ENCODE assay signal across 21 mouse cellular contexts in genomic region chr6:137703431-137703830, GRCm38 (mm10). TPM values are rescaled to one million over a fixed set of nuclear protein-coding genes. Genes with fewer than 3 reads are reported as not detected.
A peak's percentile ranks its signal among the peaks of the same experiment; 100 is the strongest.
DNase-seq lines count a peak whose midpoint lies in the region; ATAC-seq lines count a peak whose summit lies in the region.
"Had no signal": no experiment of that assay in that cellular context is flagged by ENCODE, and none has a peak within 500 bp of the region (broad histone marks: within the 10 kb centered on the region; RNA-seq: fewer than 3 reads in every experiment).

No protein-coding gene starts in this region.

- 81% methylated on average over 7 of the region's 7 CpGs for WGBS in heart, embryonic 10.5 days
- 83% methylated on average over 7 of the region's 7 CpGs for WGBS in hindbrain, embryonic 12.5 days
- WGBS in hindbrain, embryonic 10.5 days = 87% methylated on average over 7 of the region's 7 CpGs
- 79% methylated on average over 7 of the region's 7 CpGs for WGBS in stomach, embryonic 15.5 days

- H3K4me3 ChIP-seq in heart, embryonic 10.5 days = no peak overlapping the region
- no peak overlapping the region for H3K4me3 ChIP-seq in hindbrain, embryonic 12.5 days
- H3K4me3 ChIP-seq in hindbrain, embryonic 10.5 days = no peak overlapping the region
- no peak overlapping the region for H3K4me3 ChIP-seq in stomach, embryonic 15.5 days (replicated peaks)
- H3K4me3 ChIP-seq: embryonic facial prominence, embryonic 12.5 days; hindbrain, embryonic 15.5 days; limb, embryonic 12.5 days; liver, embryonic 12.5 days; midbrain, embryonic 15.5 days; neural tube, embryonic 12.5 days had no signal

- no peaks in the 10 kb centered on the region for H3K27me3 ChIP-seq in heart, embryonic 10.5 days (ENCODE audit: insufficient read depth, poor library complexity, severe bottlenecking)
- H3K27me3 ChIP-seq in hindbrain, embryonic 12.5 days = no peaks in the 10 kb centered on the region
- no peaks in the 10 kb centered on the region for H3K27me3 ChIP-seq in hindbrain, embryonic 10.5 days (ENCODE audit: insufficient read depth, poor library complexity, severe bottlenecking)
- no peaks in the 10 kb centered on the region for H3K27me3 ChIP-seq in stomach, embryonic 15.5 days (replicated peaks)
- H3K27me3 ChIP-seq: CH12.LX; embryonic facial prominence, embryonic 12.5 days; hindbrain, embryonic 15.5 days; limb, embryonic 12.5 days; liver, embryonic 12.5 days; midbrain, embryonic 15.5 days; neural tube, embryonic 12.5 days had no signal

- no peaks in the 10 kb centered on the region for H3K9me3 ChIP-seq in heart, embryonic 10.5 days
- no peaks in the 10 kb centered on the region for H3K9me3 ChIP-seq in hindbrain, embryonic 12.5 days (replicated peaks)
- H3K9me3 ChIP-seq in hindbrain, embryonic 10.5 days = no peaks in the 10 kb centered on the region
- H3K9me3 ChIP-seq in stomach, embryonic 15.5 days = no peaks in the 10 kb centered on the region
- H3K9me3 ChIP-seq: embryonic facial prominence, embryonic 12.5 days; hindbrain, embryonic 15.5 days; limb, embryonic 12.5 days; liver, embryonic 12.5 days; midbrain, embryonic 15.5 days; neural tube, embryonic 12.5 days had no signal

- peak overlapping the region; percentile 47; the same call in 1 of the 2 replicates for H3K27ac ChIP-seq in heart, embryonic 10.5 days
- H3K27ac ChIP-seq in hindbrain, embryonic 12.5 days = no peak overlapping the region
- H3K27ac ChIP-seq in hindbrain, embryonic 10.5 days = no peak overlapping the region
- H3K27ac ChIP-seq in stomach, embryonic 15.5 days = 0 out of 2 replicates have a peak overlapping the region, but pooled peaks have one; percentile 11
- H3K27ac ChIP-seq: embryonic facial prominence, embryonic 12.5 days; hindbrain, embryonic 15.5 days; limb, embryonic 12.5 days; liver, embryonic 12.5 days; midbrain, embryonic 15.5 days; neural tube, embryonic 12.5 days had no signal

- intact Hi-C loops in heart, postnatal 14 days (cut with DNase I) = loop anchor here (5.0 kb wide), 1 partner anchor 36 kb away; no protein-coding TSS in a partner anchor

- DNase-seq in heart, embryonic 10.5 days (ENCODE audit: low spot score) = no peak
- DNase-seq in heart, postnatal 14 days = no peak
- DNase-seq in hindbrain, embryonic 10.5 days (ENCODE audit: low spot score) = no peak
- peak; percentile 32 for DNase-seq in retina, postnatal 1 day
- no peak for DNase-seq in retina, embryonic 14.5 days (ENCODE audit: low spot score)
- no peak for DNase-seq in testis, postnatal 10 days (ENCODE audit: low spot score)
- DNase-seq: cerebellum, adult 2 months; cerebellum, postnatal 25 days; lung, adult 2 months; thymus, adult 2 months had no signal

- H3K36me3 ChIP-seq in heart, embryonic 10.5 days = no peaks in the 10 kb centered on the region
- H3K36me3 ChIP-seq in hindbrain, embryonic 12.5 days = no peaks in the 10 kb centered on the region
- H3K36me3 ChIP-seq in hindbrain, embryonic 10.5 days = no peaks in the 10 kb centered on the region
- no peaks in the 10 kb centered on the region for H3K36me3 ChIP-seq in stomach, embryonic 15.5 days
- H3K36me3 ChIP-seq: embryonic facial prominence, embryonic 12.5 days; G1E; hindbrain, embryonic 15.5 days; limb, embryonic 12.5 days; liver, embryonic 12.5 days; midbrain, embryonic 15.5 days; neural tube, embryonic 12.5 days had no signal

- H3K9ac ChIP-seq in hindbrain, embryonic 12.5 days = no peak overlapping the region
- no peak overlapping the region for H3K9ac ChIP-seq in stomach, embryonic 15.5 days
- H3K9ac ChIP-seq: embryonic facial prominence, embryonic 12.5 days; hindbrain, embryonic 15.5 days; limb, embryonic 12.5 days; liver, embryonic 12.5 days; midbrain, embryonic 15.5 days; neural tube, embryonic 12.5 days had no signal

- no peak overlapping the region for H3K4me2 ChIP-seq in hindbrain, embryonic 12.5 days (replicated peaks)
- H3K4me2 ChIP-seq in stomach, embryonic 15.5 days = no peak overlapping the region
- H3K4me2 ChIP-seq: embryonic facial prominence, embryonic 12.5 days; hindbrain, embryonic 15.5 days; limb, embryonic 12.5 days; midbrain, embryonic 15.5 days; neural tube, embryonic 12.5 days had no signal

- ATAC-seq in hindbrain, embryonic 12.5 days (ENCODE audit: low FRiP score) = 0 out of 2 replicates have a peak, but pooled peaks have one; percentile 38
- no peak for ATAC-seq in stomach, embryonic 15.5 days (ENCODE audit: insufficient read depth, low FRiP score, low read depth)
- ATAC-seq: midbrain, embryonic 15.5 days; Patski had no signal

- peaks cover 16% of the 10 kb centered on the region for H3K4me1 ChIP-seq in heart, embryonic 10.5 days
- no peaks in the 10 kb centered on the region; the same call in 1 of the 2 replicates for H3K4me1 ChIP-seq in hindbrain, embryonic 12.5 days
- H3K4me1 ChIP-seq in hindbrain, embryonic 10.5 days (replicated peaks) = no peaks in the 10 kb centered on the region
- peaks cover 5% of the 10 kb centered on the region for H3K4me1 ChIP-seq in stomach, embryonic 15.5 days
- H3K4me1 ChIP-seq: embryonic facial prominence, embryonic 12.5 days; hindbrain, embryonic 15.5 days; limb, embryonic 12.5 days; midbrain, embryonic 15.5 days; neural tube, embryonic 12.5 days had no signal

RNA-seq across cellular contexts. Expression of gene Strap, which starts 31.4 kb away (rescaled TPM):
- polyA plus RNA-seq in heart, embryonic 10.5 days (2016; fragmentation: Nextera tagmentation; extraction: Ambion mirVana) = 154 and 170 TPM in 2 replicates
- total RNA-seq in heart, postnatal 14 days (2021) = 10 to 100 TPM; 78.8 to 88.3 TPM
- polyA plus RNA-seq in hindbrain, embryonic 12.5 days (2016; fragmentation: Nextera tagmentation; extraction: Ambion mirVana) = 191 and 198 TPM in 2 replicates
- 176 and 215 TPM in 2 replicates for polyA plus RNA-seq in hindbrain, embryonic 10.5 days (2016; fragmentation: Nextera tagmentation; extraction: Ambion mirVana)
- polyA plus RNA-seq in stomach, embryonic 15.5 days (2015; fragmentation: Nextera tagmentation; extraction: Ambion mirVana) = 139 and 147 TPM in 2 replicates

RNA-seq across cellular contexts. Expression of gene Eps8, which starts 48.8 kb away (rescaled TPM):
- polyA plus RNA-seq in heart, embryonic 10.5 days (2016; fragmentation: Nextera tagmentation; extraction: Ambion mirVana) = 14.9 and 16.3 TPM in 2 replicates
- total RNA-seq in heart, postnatal 14 days (2021) = 10 to 100 TPM; 19.7 to 20.6 TPM
- polyA plus RNA-seq in hindbrain, embryonic 12.5 days (2016; fragmentation: Nextera tagmentation; extraction: Ambion mirVana) = 11.9 and 13.6 TPM in 2 replicates
- polyA plus RNA-seq in hindbrain, embryonic 10.5 days (2016; fragmentation: Nextera tagmentation; extraction: Ambion mirVana) = 4.5 and 5.8 TPM in 2 replicates
- 42.3 and 45.5 TPM in 2 replicates for polyA plus RNA-seq in stomach, embryonic 15.5 days (2015; fragmentation: Nextera tagmentation; extraction: Ambion mirVana)
- polyA plus RNA-seq: G1E had no signal

RNA-seq across cellular contexts. Expression of gene Dera, which starts 50.9 kb away (rescaled TPM):
- polyA plus RNA-seq in heart, embryonic 10.5 days (2016; fragmentation: Nextera tagmentation; extraction: Ambion mirVana) = 76.1 and 79.9 TPM in 2 replicates
- 10 to 100 TPM; 10.2 to 10.9 TPM for total RNA-seq in heart, postnatal 14 days (2021)
- 39.6 and 39.9 TPM in 2 replicates for polyA plus RNA-seq in hindbrain, embryonic 12.5 days (2016; fragmentation: Nextera tagmentation; extraction: Ambion mirVana)
- 67.0 and 72.0 TPM in 2 replicates for polyA plus RNA-seq in hindbrain, embryonic 10.5 days (2016; fragmentation: Nextera tagmentation; extraction: Ambion mirVana)
- 62.2 and 72.9 TPM in 2 replicates for polyA plus RNA-seq in stomach, embryonic 15.5 days (2015; fragmentation: Nextera tagmentation; extraction: Ambion mirVana)

Comparison
In these comparisons a context has a peak if more than half of its experiments do, and no peak if none do; other contexts are left out.
1. H3K27ac ChIP-seq: peak in heart, embryonic 10.5 days (single experiment) and stomach, embryonic 15.5 days (single experiment); none in hindbrain, embryonic 12.5 days (single experiment) and hindbrain, embryonic 10.5 days (single experiment).